Mouse (Mus musculus) layer of hippocampus, adult 18-20 months (tissue): ENCODE results near the gene Slc5a5. TPM values are rescaled to one million over a fixed set of nuclear protein-coding genes. Genes with fewer than 3 reads are reported as not detected.

Experiments
- DNase-seq, 2 experiments: peaks; one replicate each; pipeline ENCODE4 v3.0.0; 2022; ENCODE audit warnings: low spot score in 2 of 2
- total RNA-seq, 2 experiments: library from RNA; stranded (reverse); gene quantifications; 2 replicates each; pipeline ENCODE4 v1.2.3; 2021

Slc5a5 gene
- total RNA-seq, 2 experiments from 2014 or later, result 11.1 to 12.9 TPM

GRCm38 (mm10) chr8:70856541-70857197 is 35.9 kb downstream of the Slc5a5 start:
- DNase-seq, result peak in 1 of 2 experiments; percentile 86

DNA sequence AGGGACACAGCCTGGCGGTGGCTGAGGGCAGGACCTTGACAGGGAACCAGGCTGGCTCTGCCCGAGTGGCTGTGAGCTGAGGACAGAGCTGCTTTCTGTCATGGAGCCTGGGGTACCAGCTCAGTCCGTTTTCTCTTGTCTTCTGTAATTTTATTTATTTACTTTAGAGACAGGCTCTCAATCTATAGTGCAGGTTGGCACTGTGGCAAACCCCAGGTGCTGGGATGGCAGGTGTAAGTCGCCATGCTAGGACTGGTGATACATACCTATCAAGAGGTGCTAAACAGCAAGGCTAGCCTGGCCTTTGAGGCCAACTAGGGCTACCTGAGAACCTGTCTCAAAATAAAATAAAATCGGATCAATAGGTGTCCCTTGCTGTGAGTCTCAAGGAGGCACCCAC is 36.5 kb downstream of the Slc5a5 start:
- DNase-seq, result no peak

DNA sequence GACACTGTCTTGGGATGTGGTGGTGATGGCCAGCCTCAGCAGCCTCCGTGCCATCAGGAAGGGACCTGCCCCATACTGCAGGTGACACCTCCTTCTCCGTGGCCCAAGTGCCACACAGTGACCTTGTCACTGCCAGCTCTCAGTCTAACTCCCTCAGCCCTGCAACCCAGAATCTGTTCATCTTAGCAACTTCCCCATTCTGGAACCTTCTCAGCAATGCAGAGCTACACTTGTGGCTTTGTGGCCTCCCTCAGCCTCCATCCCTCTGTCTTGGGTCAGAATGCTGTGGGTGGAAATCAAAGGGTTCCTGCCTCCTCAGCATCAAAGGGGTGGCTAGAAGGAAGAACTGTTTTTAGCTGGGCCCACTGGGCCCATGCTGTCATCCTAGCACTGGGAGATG is 38.7 kb downstream of the Slc5a5 start:
- DNase-seq, result no peak

DNA sequence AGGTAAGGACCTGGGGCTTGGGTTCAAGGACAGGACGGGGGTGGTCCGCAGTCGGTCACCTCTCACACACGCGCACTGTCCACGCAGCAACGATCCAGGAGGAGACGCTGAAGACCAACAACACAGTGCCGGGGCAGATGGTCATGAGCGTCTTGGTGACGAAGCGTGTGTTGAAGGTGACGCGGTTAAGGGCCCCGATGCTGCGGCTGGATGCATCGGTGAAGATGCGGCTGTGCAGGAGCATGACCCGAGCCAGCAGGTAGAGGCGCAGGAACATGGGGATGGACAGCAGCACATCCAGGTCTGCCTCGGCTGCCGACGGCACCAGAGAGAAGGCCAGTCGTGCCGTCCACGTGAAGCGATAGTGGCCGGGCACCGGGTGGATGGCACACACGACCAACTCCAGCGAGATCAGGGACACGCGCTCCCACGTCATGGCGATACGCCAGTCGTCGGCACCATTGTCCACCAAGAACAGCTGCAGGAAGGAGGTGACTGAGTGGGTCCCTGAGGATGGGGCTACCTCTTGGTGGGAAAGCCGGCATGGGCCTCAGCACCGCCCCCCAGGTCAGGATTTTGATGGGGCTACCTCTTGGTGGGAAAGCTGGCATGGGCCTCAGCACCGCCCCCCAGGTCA is 39.8 kb downstream of the Slc5a5 start:
- no peak for DNase-seq

DNA sequence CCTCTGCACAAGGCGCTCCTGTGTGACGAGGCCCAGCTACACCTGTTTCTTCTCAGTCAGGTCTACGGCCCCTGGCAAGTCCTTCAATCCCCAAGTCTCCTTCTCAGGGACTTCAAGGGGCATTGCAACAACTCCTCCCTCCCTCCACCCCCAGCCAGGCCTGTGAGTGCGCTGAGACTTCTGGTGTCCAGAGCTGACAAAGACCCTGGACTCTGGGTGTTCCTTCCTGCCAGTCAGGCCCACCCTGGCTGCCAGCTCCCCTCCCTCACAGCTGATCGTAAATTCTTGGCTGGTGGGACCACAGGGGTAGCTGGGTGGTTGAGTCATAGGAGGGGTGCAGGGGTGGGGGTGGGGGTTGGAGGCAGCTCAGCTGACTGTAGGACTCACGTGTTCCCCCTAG is 40.7 kb downstream of the Slc5a5 start:
- DNase-seq, result no peak

GRCm38 (mm10) chr8:70850947-70851346 is 41.6 kb downstream of the Slc5a5 start:
- no peak for DNase-seq

DNA sequence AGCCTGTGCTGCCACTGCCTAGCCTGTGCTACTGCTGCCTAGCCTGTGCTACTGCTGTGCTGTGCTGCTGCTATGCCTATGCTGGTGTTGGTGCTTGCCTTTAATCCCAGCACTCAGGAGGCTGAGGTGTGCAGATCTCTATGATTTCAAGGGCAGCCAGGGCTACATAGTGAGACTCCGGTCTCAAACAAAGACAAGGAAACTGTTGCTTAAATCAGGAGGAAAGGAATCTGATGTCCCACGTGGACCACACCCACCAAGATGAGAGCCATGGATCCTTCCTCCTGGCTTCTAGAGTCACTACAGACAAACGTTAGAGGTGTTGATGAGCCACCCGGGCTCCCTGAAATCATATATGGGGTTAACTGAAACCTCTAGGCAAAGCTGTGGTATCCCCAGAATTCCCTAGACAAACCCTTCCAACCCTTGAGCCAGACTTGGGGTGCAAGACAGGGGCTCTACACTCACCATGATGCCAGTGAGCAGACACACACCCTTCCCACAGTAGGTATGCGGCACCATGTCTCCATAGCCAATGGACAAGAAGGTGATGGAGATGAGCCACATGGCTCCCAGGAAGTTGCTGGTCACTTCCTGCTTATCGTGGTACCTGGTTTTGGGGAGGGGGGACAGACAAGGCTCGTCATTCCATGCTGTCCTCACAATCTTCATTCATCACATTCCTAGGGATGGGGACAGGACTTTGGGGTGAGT is 42.3 kb downstream of the Slc5a5 start:
- DNase-seq, result no peak

GRCm38 (mm10) chr8:70849333-70849990 is 43.1 kb downstream of the Slc5a5 start:
- DNase-seq, result no peak

- DNase-seq, result no peak
These were observed 46.0 kb downstream of the Slc5a5 start for GRCm38 (mm10) chr8:70846371-70847154.

- no peak for DNase-seq
These were observed 47.4 kb downstream of the Slc5a5 start for GRCm38 (mm10) chr8:70845108-70845507.

- peak; percentile 64 to 91 for DNase-seq
These were observed 48.0 kb downstream of the Slc5a5 start for GRCm38 (mm10) chr8:70844523-70844922.

DNA sequence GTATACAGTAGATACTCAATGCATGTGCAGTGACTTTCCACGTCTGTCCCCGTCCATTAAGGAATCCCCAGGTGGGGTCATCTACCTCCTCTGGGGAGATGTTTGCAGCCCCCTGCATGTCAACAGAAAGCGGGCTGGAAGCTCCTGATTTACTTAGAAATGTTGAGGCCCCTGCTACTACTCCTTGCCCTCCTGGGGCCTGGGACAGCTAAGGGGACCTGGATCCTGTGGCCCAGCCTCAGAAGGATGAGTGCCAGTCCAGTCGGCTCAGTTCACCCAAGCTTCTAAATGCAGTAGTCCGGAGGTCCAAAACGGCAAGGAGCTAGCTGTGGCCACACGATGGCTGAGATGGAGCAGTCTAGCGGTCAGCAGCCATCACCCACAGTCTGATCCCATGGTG is 48.6 kb downstream of the Slc5a5 start:
- no peak for DNase-seq

DNA sequence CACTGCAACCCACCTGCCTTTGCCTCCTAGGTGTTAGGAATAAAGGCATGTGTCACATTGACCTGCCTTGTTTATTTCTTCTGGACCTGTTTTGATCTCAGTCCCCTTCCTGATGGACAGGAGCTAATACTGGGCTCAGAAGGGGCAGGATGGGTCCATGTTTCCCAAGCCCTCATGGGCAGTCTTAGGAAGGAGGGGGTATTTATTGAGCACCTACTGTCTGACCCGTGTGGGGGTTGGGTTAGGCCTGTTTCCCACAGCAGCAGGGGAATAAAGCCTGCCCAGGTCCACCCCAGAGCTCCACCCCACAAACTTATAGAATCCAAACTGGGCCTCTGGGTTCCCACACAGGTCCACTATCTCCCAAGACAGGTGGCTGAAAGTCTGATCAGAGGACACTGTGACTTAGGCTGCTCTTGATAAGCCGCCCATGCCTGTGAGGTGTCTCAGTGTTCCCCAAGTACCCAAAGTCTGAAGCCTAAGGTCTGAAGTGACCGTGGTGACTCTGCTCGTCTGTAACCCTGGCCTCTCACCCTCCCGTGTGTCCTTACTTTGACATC is 49.3 kb downstream of the Slc5a5 start:
- no peak for DNase-seq

- no peak for DNase-seq
These were observed 50.1 kb downstream of the Slc5a5 start for GRCm38 (mm10) chr8:70842484-70842883.

- peak; percentile 83 to 95 for DNase-seq
These were observed 51.1 kb downstream of the Slc5a5 start for GRCm38 (mm10) chr8:70841147-70842072.

GRCm38 (mm10) chr8:70840590-70840989 is 52.0 kb downstream of the Slc5a5 start:
- no peak for DNase-seq

- DNase-seq, result peak; percentile 99 to 100
These were observed 52.9 kb downstream of the Slc5a5 start, which contains the start of gene Arrdc2 for GRCm38 (mm10) chr8:70839408-70840351. TSS of gene Arrdc2 (minus strand) at chr8:70839720.

DNA sequence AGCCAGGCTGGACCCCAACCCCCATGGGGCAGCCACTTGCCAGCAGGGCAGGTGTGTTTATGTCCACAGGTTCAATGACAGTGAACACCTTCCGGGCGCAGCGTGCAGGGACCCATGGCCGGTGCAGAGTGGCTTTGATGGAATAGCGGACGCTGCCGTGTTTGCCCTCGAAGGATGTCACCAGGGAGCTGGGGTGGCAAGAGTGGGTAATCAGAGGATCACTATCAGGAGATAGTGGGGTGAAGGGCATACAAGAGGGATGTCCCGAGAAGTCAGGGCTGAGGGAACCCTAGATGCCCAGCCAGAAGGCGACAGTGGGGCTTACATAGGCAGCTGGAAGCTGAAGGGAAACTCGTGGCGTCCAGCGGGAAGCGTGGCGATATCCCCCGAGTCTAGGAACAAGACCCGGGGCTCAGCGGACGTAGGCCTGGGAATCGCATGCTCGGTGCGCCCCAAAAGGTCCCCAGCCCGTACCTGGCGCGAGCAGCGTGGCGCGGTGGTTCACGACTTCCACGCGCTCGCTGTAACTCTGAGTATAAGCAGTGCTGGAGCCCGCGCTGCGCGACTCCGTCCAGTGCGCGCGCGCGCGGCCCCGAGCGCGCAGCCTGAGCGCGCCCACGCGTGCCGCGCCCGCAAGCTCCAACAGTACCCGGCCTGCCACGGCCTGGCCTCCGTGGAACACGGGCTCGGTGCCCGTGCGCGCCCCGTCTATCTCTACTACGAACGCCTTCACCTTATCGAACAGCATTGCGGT is 53.7 kb downstream of the Slc5a5 start:
- peak in 1 of 2 experiments; percentile 40 for DNase-seq
